Mouse (Mus musculus) limb, embryonic 10.5 days (tissue): ENCODE measurements around the gene Ufc1. TPM values are rescaled to one million over a fixed set of nuclear protein-coding genes. Genes with fewer than 3 reads are reported as not detected.
A peak's percentile ranks its signal among the peaks of the same experiment; 100 is the strongest.

Experiments
- DNase-seq: peaks from one replicate; pipeline ENCODE4 v3.0.0-alpha.2; 2017; ENCODE audit warnings: low spot score
- H3K27ac ChIP-seq: fragments of 300-500 bp; sonication (generic); 2 replicates; pipeline ENCODE4 v1.5.1; 2016; ENCODE audit warnings: mild to moderate bottlenecking
- H3K27me3 ChIP-seq: fragments of 300-500 bp; sonication (generic); 2 replicates; pipeline ENCODE4 v1.6.1; 2016; ENCODE audit warnings: low read depth, mild to moderate bottlenecking; ENCODE audit not compliant: poor library complexity, severe bottlenecking
- H3K36me3 ChIP-seq: fragments of 300-500 bp; sonication (generic); 2 replicates; pipeline ENCODE4 v1.6.1; 2016; ENCODE audit warnings: mild to moderate bottlenecking, moderate library complexity
- H3K4me1 ChIP-seq: fragments of 300-500 bp; sonication (generic); 2 replicates; pipeline ENCODE4 v1.6.1; 2016
- H3K4me3 ChIP-seq: fragments of 300-500 bp; sonication (generic); 2 replicates; pipeline ENCODE4 v1.5.1; 2016; ENCODE audit warnings: mild to moderate bottlenecking, moderate library complexity
- H3K9me3 ChIP-seq: fragments of 300-500 bp; sonication (generic); replicated peaks from 2 replicates; pipeline ENCODE4 v1.6.1; 2016; ENCODE audit warnings: mild to moderate bottlenecking
- WGBS: fragments of 180-500 bp; shearing (Covaris S2); methylation state at CpG from one replicate; pipeline ENCODE4 v1.1.7; 2016; 5-methylcytosine and 5-hydroxymethylcytosine counted together
- polyA plus RNA-seq: library from polyadenylated mRNA; unstranded; fragments of >200 nt; fragmentation: Nextera tagmentation; extraction: Ambion mirVana; gene quantifications from 2 replicates; pipeline ENCODE4 v1.2.1, GENCODE M21; 2016

Ufc1 gene
- polyA plus RNA-seq, 1 experiment from 2014 or later: 99.6 TPM

- no peak for DNase-seq
- H3K9me3 ChIP-seq: no peaks in the 10 kb centered on the region
- H3K4me3 ChIP-seq: no peak overlapping the region
- H3K27me3 ChIP-seq: no peaks in the 10 kb centered on the region
- H3K27ac ChIP-seq: no peak overlapping the region
- WGBS: 93% methylated on average over 12 of the region's 12 CpGs
- peaks cover 17% of the 10 kb centered on the region for H3K4me1 ChIP-seq
- H3K36me3 ChIP-seq: peaks cover 74% of the 10 kb centered on the region
Observed at GRCm38 (mm10) chr1:171274171-171274570, 20.7 kb downstream of the Ufc1 start.

GRCm38 (mm10) chr1:171272086-171272485 is 22.7 kb downstream of the Ufc1 start:
- no peaks in the 10 kb centered on the region for H3K27me3 ChIP-seq
- no peak overlapping the region for H3K4me3 ChIP-seq
- H3K27ac ChIP-seq: no peak overlapping the region
- 93% methylated on average over 3 of the region's 3 CpGs for WGBS
- no peak for DNase-seq
- H3K4me1 ChIP-seq: peaks cover 17% of the 10 kb centered on the region
- H3K9me3 ChIP-seq: no peaks in the 10 kb centered on the region
- H3K36me3 ChIP-seq: peaks cover 55% of the 10 kb centered on the region

- peaks cover 17% of the 10 kb centered on the region for H3K4me1 ChIP-seq
- WGBS: 76% methylated on average over 10 of the region's 10 CpGs
- no peaks in the 10 kb centered on the region for H3K9me3 ChIP-seq
- peaks cover 51% of the 10 kb centered on the region for H3K36me3 ChIP-seq
- H3K4me3 ChIP-seq: no peak overlapping the region
- no peak for DNase-seq
- H3K27ac ChIP-seq: no peak overlapping the region
- no peaks in the 10 kb centered on the region for H3K27me3 ChIP-seq
Observed at GRCm38 (mm10) chr1:171271622-171272021, 23.2 kb downstream of the Ufc1 start.

- Histone ChIP-seq H3K4me1 (peaks cover 17% of the 10 kb centered on the region), H3K9me3 (no peaks in the 10 kb centered on the region), H3K27me3 (no peaks in the 10 kb centered on the region), H3K4me3 (peak overlapping the region; percentile 86), H3K27ac (no peak overlapping the region; the same call in 1 of the 2 replicates), H3K36me3 (peaks cover 47% of the 10 kb centered on the region)
- no peak for DNase-seq
- 55% methylated on average over 9 of the region's 9 CpGs for WGBS
Observed at GRCm38 (mm10) chr1:171271196-171271595, 23.6 kb downstream of the Ufc1 start.

- Histone ChIP-seq H3K4me1 (peaks cover 17% of the 10 kb centered on the region), H3K36me3 (peaks cover 40% of the 10 kb centered on the region), H3K27ac (peak overlapping the region; percentile 81), H3K9me3 (no peaks in the 10 kb centered on the region), H3K27me3 (no peaks in the 10 kb centered on the region), H3K4me3 (peak overlapping the region; percentile 86)
- WGBS: under 1% methylated on average over 19 of the region's 19 CpGs
- no peak for DNase-seq
Observed at GRCm38 (mm10) chr1:171270573-171270900, 24.3 kb downstream of the Ufc1 start.

- H3K27me3 ChIP-seq: no peaks in the 10 kb centered on the region
- 3% methylated on average over 36 of the region's 36 CpGs for WGBS
- peaks cover 35% of the 10 kb centered on the region for H3K36me3 ChIP-seq
- peaks cover 17% of the 10 kb centered on the region for H3K4me1 ChIP-seq
- peak within 1 kb of the TSS; percentile 81 for H3K27ac ChIP-seq
- no peaks in the 10 kb centered on the region for H3K9me3 ChIP-seq
- H3K4me3 ChIP-seq: peak within 1 kb of the TSS; percentile 86
- peak; percentile 97 for DNase-seq
Observed at GRCm38 (mm10) chr1:171269848-171270572, 24.8 kb downstream of the Ufc1 start, which contains the start of gene B4galt3. TSS of gene B4galt3 (plus strand) at chr1:171270328.

GRCm38 (mm10) chr1:171268341-171268740 is 26.5 kb downstream of the Ufc1 start:
- Histone ChIP-seq H3K4me1 (peaks cover 20% of the 10 kb centered on the region), H3K4me3 (no peak overlapping the region)

GRCm38 (mm10) chr1:171265971-171266744 is 28.7 kb downstream of the Ufc1 start:
- Histone ChIP-seq H3K27ac (no peak overlapping the region), H3K27me3 (no peaks in the 10 kb centered on the region), H3K4me1 (peaks cover 25% of the 10 kb centered on the region), H3K9me3 (no peaks in the 10 kb centered on the region), H3K4me3 (no peak overlapping the region), H3K36me3 (no peaks in the 10 kb centered on the region)
- no peak for DNase-seq
- WGBS: 77% methylated on average over 4 of the region's 4 CpGs

More at GRCm38 (mm10) chr1:171268341-171268740, 26.5 kb downstream of the Ufc1 start:
- no peaks in the 10 kb centered on the region for H3K27me3 ChIP-seq
- DNase-seq: no peak
- 64% methylated on average over 1 of the region's 1 CpGs for WGBS
- no peak overlapping the region for H3K27ac ChIP-seq
- no peaks in the 10 kb centered on the region for H3K9me3 ChIP-seq
- peaks cover 18% of the 10 kb centered on the region for H3K36me3 ChIP-seq

- Histone ChIP-seq H3K36me3 (peaks cover 6% of the 10 kb centered on the region), H3K4me1 (peaks cover 16% of the 10 kb centered on the region), H3K27ac (no peak overlapping the region), H3K27me3 (no peaks in the 10 kb centered on the region), H3K9me3 (no peaks in the 10 kb centered on the region), H3K4me3 (no peak overlapping the region)
- no peak for DNase-seq
- WGBS: 84% methylated on average over 3 of the region's 3 CpGs
Observed at GRCm38 (mm10) chr1:171263666-171264461, 31.0 kb downstream of the Ufc1 start.

GRCm38 (mm10) chr1:171263185-171263611 is 31.6 kb downstream of the Ufc1 start:
- Histone ChIP-seq H3K4me1 (peaks cover 16% of the 10 kb centered on the region), H3K36me3 (peaks cover 11% of the 10 kb centered on the region), H3K27ac (no peak overlapping the region), H3K9me3 (no peaks in the 10 kb centered on the region), H3K4me3 (peak overlapping the region; percentile 28), H3K27me3 (no peaks in the 10 kb centered on the region)
- DNase-seq: no peak
- 6% methylated on average over 2 of the region's 2 CpGs for WGBS

GRCm38 (mm10) chr1:171262594-171263130 is 32.2 kb downstream of the Ufc1 start:
- Histone ChIP-seq H3K4me1 (peaks cover 16% of the 10 kb centered on the region), H3K27me3 (no peaks in the 10 kb centered on the region), H3K4me3 (peak overlapping the region; percentile 28), H3K27ac (0 out of 2 replicates have a peak overlapping the region, but pooled peaks have one; percentile 40), H3K9me3 (no peaks in the 10 kb centered on the region), H3K36me3 (peaks cover 16% of the 10 kb centered on the region)
- 16% methylated on average over 8 of the region's 8 CpGs for WGBS
- DNase-seq: no peak

GRCm38 (mm10) chr1:171260316-171260715 is 34.5 kb downstream of the Ufc1 start:
- no peak overlapping the region for H3K27ac ChIP-seq

More at GRCm38 (mm10) chr1:171260316-171260715, 34.5 kb downstream of the Ufc1 start:
- Histone ChIP-seq H3K4me1 (peaks cover 16% of the 10 kb centered on the region), H3K36me3 (peaks cover 31% of the 10 kb centered on the region), H3K9me3 (no peaks in the 10 kb centered on the region), H3K27me3 (no peaks in the 10 kb centered on the region), H3K4me3 (no peak overlapping the region)
- DNase-seq: no peak
- WGBS: 66% methylated on average over 3 of the region's 3 CpGs
